Mouse (Mus musculus): Measurements from ENCODE around the gene Ints2.

GRCm38 (mm10) chr11:86199733-86200132 lies 57.6 kb downstream of the Ints2 start:
- TF ChIP-seq CTCF (IDR thresholded peaks at IDR 0.05; ENCODE audit: borderline replicate concordance, control insufficient read depth, extremely low read depth, insufficient read depth, low read length, poor library complexity) (no peak), POLR2A (IDR thresholded peaks at IDR 0.05; ENCODE audit: control insufficient read depth, extremely low read depth, insufficient read depth, low read length, poor library complexity) (no peak)

All from thymus, adult 2 months (tissue).